Mouse (Mus musculus) naive thymus-derived CD4-positive, alpha-beta T cell, adult 2 months (primary cell): ENCODE results near the gene Foxp1.
A peak's percentile ranks its signal among the peaks of the same experiment; 100 is the strongest.

Source experiments
- DNase-seq: peaks from one replicate; pipeline ENCODE4 v3.0.0-alpha.2; 2011; ENCODE audit warnings: low read depth

Gene Foxp1

DNA sequence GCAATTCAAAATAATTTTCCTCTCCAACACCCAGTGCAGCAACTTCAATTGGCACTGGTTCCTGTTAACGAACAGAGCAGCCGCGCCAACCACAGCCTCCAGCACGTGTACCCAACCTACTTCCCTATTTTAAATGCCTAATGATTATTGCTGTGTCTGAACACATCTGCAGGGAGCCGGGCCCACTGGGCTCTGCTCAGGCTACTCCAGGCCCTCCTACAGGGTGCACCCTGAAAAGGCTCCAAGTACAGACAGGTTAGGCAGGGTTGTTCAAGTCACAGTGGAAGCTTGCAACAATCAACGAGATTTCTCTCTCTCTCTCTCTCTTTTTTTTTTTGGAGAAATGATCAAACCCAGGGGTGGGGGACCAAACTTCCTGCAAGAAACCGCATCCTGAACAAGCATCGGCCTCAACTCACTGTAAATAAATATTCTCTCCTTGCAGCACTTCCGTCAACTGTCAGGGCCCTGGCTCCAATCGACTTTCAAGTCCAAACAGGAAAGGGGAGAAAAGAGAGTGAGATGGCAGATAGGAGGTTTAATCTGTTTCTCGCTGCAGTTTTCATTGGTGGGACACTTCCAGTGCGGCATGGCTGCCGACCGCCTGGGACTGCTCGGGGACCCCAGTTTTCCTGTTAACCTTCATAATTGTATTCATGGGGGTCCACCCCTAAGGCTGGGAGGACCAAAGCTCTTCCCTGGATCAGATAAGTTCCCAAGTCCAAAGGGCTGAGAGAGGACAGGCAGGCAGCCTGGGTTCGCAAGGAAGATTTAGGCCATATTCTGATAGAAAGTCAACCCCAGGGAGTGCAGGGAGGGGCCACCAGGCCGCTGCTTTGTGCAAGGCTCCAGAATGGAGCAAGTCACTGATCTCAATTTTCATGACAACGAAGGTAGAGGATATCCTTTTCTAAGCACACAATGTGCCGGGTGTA is 133.5 kb downstream of the Foxp1 start:
- peak; percentile 86 for DNase-seq

DNA sequence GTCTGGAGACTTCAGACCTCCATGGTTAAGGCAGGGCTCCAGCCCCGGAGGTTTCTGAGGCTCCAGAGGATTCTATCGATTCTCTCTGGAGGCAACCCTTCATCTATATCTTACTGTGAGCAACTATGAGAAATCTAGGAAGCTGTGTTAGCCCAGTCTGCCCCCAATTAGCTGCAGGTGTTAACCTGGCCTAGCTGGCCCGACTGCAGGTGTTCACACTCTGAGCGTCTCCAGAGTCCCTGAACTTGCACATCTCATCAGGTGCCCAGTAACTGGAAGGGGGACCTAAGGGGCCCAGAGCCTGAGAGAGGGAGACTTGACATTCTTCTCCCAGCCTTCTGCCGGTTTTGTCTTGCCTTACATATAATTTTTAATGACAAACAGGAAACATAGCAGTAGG is 134.5 kb downstream of the Foxp1 start:
- no peak for DNase-seq

DNA sequence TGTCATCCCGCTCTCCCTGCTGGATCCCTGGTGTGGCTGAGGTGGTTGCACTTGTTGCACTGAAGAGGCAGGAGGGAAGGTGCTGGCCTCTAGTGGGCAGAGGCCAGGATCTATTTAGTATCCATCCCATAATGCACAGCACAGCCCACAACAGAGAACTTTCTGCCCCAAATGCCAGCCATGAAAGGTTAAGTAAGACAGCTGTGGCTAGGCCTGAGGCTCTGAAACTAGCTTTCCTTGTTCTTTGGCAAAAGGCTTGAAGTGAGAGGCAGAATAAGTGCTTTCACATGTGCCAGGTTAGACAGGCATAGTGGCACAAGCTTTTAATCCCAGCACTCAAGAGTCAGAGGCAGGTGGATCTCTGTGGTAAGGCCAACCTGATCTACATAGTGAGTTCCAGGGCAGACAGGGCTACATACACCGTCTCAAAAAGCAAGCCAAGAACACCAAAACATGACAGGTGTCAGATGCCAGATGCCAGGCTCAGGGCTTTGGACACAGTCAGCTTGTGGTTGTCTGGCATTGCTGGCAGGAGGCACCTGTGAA is 137.4 kb downstream of the Foxp1 start:
- peak; percentile 80 for DNase-seq

DNA sequence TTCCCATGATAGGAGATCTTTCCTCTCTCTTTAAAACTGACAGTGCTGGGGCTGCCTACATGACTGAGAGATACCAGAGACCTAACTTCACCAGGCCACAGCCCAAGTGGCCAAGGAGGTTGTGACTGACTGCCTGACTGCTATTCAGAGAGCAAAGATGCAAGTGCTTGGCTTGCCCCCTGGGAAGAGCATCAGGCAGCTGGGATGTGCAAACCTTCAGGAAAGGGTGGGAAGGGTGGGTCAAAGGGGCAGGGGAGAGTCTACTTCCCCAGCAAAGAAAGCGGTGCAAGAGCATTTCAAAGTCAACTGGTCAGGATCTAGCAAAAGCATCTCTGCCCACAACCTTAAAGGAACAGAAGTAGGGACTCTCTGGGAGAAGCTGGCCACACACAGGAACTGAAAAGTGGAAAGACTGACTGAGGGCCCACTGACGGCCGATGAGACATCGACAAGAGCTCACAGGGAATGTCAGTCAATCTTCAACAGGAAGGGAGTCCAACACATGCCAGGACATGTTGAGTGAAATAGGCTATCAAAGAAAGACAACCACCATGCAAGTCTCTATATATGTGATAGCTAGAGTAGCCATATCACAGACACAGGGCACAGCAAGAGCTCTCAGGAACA is 138.6 kb downstream of the Foxp1 start:
- no peak for DNase-seq

DNA sequence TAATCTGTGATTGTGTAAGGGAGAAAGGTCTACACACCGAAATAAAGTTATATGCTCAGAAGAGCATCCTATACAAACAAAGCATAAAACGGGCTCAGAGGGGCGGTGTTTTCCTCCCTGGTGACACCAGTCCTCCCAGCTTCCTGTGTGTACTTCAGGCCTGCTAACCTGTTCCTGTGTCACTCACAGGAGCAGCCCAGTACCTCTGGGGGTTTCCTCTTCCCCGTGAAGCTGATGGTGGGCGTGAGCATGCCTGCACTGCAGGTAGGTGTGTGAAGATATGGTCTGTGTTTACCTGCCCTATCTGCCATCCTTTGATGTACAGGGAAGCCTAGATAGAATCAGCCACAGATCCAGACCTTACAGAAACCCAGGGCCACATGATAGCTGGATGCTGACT is 142.4 kb downstream of the Foxp1 start:
- DNase-seq = peak; percentile 81

DNA sequence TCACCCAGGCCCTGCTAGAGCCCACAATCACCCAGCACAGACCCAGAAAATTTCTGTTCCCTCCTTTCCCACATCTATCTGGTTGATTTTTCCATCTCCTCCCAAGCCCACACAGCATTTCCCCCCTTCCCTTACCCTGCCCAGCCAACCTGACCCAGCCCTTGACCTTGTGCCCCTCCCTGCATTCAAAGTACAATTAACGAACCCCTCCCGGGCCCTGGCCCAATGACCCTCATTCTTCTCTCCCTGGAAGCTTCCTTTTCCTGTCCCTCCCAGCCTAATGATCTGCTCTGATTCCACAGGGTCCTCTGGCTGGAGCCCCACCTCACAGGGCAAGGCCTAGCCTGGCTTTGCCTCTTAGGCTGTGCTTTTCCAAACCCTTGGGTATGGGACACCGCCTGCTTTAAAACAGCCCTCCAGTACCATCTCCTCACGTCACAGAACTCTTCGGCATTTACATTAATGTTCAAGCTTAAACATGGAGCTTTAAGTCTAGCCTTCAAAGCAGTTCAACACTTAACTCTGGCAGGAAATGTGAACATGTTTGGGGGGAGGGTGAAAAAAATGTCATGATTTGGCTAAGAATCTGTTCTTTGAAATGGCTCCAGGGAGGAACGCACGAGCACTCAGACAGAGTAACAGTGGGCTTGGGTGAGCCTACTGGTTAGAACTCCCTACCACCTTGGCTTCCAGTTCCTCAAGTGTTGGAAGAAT is 143.4 kb downstream of the Foxp1 start:
- peak; percentile 75 for DNase-seq

DNA sequence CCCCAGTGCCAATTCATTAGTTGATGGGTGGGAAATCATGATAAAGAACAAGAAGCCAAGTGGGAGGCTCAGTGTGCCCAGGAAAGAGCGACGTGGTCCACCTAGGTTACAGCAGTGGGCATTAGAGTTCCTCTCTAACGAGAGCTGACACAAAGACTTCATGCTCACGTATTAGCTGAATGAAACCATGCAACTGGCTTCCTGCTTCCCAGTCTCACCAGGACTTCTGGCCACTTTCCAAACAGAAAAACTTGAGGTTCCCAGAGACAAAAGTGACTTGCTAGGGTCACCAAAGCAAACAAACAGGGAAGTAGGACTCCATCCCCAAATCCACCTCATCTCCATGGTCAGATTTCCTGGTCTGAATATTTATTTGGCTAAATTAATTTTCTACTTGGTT is 144.8 kb downstream of the Foxp1 start:
- no peak for DNase-seq

DNA sequence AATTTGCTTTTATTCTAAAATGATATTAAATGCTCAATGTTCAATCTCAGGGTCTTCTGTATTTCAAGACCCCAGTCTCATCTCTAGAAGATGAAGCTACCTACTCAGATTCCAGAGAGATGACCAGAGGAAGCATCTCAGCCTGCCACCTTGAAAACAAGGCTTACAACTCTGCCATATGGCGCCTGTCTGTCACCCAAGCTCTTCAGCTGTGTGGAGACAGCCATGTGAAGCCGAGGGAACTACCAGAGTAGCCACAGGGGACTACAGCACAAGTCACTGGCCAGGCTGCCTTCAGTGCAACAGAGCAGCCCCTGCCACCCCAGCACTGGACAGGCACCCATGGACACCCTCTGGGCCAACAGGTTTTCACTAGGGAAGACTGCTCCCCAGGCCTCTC is 145.4 kb downstream of the Foxp1 start:
- DNase-seq = no peak

DNA sequence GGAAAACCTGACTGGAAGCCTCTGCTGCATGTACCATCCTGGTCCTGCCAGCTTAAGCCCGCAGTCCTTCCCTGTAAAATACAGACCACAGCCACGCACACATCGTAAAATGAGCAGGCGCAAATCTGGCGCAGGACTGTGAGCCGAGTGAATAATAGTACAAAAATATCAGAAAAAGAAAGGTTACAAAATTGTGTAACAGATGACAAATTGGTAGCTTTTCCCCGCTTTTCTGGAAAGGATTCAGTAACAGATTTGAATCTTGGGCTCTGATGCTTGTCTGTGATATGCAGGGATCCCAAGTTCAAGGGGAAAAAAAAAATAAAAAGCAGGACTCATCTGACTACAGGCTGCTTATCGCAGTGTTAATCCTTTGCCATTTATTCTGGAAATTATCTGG is 145.8 kb downstream of the Foxp1 start:
- DNase-seq = no peak

DNA sequence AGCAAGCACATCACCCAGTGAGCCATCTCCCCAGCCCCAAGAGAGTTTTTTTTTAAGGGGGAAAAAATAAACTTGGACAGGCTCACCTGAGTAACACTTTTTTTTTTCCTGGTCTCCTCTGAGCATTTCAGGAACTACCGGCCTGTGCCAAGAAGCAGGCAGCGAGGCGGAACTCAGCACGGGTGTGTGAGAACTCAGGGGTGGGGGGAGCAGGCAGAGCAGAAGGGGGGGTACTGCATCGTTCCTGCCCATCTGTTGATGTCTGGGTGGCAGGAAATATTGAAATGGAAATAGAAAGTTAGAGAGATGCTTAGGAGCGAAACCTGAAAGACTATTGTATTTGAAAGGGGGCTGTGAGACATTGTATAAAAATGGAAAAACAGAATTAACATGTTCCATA is 146.7 kb downstream of the Foxp1 start:
- peak; percentile 72 for DNase-seq

DNA sequence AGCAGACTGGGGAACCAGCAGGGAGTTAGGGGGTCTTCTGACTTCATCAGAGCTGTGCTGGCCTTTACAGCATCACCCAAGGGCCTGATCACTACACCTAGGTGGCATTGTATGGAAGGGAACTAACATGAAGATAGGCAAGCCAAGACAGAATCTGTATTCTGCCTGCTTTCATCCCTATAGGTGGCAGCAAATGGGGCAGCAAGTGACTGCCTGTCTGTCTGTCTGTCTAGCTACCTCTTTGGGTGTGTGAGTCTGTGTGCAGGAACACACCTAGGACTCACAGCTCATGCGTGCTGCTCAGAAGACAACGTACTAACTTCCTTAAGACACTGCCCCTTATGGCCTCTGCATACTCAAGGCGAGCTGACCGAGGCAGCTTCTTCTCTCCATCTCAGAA is 147.1 kb downstream of the Foxp1 start:
- DNase-seq = peak; percentile 85

DNA sequence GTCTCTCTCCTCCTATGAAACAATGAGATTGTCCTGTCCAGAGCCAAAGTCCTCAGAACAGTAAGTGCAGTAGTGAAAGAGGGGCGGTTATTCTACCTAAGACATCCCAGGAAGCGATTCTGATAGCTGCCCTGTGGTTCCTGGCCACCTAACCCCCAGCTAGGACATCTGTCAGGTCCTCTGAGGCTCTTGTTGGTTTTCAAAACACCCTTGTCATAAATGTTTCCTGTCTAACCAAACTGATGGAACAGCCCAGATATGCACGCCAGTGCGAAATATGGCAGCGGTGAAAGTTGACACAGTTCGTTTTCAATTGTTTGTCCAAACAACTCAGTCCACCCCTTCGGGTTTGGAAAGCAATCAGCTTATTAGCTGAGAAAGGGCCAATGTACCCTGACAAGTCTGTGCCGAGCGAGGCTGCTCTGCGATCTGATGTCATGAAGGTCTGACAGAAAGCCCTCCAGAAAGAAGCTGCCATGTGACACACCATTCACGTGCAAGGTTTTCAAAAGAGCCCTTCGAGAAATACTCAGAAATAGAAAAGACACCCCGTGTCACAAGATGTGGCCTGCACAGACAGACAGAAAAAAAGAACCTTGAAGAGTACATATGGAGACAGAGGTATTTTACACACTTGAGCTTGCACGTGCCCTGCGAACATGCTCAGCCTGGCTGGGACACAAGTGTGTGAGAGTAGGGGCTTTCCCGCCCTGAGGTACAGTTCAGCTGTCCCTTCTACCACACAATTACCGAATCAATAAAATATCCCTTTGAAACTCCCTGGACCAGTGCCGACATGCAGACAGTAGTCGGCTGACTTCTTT is 147.9 kb downstream of the Foxp1 start:
- peak; percentile 81 for DNase-seq

DNA sequence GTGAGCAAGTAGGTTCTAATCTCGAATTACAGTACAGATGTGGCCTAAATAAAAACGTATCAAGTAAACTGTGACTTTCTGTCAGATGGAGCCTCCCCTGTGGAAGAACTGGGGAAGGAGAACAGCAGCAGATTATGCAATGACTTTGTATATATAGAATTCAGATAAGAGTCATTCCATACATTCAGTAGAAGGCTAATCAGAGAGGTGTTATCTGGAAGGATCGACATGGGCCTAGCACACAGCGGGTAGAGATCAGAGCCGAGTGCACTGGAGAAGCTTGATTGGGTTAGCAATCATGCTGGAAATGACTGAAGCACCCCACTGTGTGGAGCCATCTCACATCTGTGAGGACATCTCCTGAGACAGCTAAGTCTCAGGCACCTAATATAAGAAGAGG is 150.1 kb downstream of the Foxp1 start:
- no peak for DNase-seq

DNA sequence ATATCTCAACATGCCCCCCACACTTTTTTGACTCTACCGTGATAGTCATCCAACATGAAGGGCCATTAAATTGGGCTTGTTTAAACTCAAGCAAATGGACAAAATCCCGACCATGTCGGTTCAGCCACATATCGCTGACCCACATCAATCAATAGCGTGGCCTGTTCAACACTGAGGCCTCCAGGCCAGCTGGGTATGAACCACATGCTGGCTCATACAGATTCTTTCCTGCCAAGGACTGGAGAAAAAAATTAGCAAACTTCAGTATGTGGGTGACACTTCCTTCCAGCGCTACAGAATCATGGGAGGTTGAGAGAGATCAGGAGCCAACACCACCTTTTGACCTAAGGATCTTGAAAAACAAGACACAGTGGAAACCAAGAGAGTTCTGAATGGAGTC is 150.5 kb downstream of the Foxp1 start:
- no peak for DNase-seq

DNA sequence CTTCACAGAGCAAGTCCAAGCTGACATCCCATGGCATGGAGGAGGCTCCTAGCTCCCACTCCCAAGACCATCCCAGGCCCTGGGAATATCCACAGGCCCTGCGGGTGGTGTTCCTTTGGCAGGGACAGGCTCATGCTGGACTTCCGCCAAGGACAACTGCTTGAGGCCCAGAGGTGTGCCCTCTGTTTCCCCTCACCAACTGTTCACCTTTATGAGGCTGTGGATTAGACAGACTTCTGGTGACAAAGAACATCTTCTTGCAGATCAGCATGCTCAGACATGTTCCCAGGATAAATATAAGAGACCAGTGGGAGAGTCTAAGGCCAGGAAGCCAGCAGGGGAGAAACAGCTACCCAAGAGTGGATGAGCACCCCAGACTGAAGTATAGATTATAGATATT is 152.6 kb downstream of the Foxp1 start:
- DNase-seq = no peak

DNA sequence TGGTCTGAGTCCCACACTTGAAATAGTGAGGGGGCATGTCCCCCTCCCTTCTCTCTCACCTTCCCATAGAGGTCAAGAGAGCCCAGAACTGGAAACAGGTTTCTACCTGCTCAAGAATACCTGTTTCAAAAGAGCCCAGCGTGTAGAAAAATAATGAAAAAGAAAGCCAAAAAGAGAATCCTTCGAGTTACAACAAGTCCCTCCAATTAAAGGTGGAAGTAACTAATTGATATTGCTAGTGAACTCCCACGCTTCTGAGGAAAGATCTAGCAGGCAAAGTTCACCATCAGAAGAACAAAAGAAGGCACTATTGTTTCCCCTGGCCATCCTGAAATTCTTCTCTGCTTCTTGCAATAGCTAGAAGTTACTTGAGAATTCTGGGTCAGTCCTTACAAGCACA is 153.4 kb downstream of the Foxp1 start:
- no peak for DNase-seq

DNA sequence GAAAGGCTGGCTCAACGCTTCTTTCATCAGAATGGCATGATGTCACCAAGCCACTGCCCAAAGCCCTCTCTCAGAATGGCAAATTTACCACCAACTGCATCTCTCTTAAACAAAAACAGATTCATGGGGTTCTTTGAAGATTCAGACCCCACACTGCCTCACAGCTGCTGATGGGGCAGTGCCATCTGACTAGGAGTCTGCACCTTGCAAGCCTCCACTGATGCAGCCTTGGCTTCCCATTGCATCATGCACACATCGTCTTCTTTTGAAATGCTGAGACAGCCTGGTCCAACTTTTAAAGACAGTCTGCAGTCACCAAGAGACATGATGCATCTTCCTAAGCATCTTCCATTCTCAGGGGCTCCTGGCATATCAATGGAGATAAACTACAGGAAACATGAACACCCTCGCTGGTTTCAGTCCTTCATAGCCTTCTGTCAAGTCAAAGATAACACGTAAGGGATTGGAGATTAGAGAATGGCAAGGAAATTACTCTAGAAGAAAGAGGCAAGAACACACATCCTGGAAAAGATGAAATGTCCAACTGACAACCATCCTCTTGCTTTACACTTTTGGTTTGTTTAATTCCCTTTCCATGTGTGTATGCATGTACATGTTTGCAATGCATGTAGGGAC is 154.3 kb downstream of the Foxp1 start:
- DNase-seq = peak; percentile 26

DNA sequence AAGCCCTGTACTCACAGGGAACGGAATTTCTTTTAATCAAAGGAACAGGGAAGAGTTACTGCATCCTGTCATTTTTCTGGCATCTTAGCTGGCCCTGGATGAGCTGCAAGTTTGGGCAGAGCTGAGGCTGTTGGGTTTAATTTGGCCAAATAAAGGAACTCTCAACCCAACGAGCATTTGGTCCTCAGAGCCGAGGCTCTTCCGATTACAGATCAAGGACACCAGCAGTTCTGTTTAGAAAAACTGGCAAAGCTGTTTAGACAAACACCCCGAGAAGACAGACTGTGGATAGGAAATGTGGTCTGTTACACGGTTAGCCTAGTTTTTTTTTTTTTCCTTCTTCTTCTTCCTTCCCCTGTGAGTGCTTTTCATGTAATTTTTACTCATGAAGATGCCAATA is 158.0 kb downstream of the Foxp1 start:
- peak; percentile 62 for DNase-seq

DNA sequence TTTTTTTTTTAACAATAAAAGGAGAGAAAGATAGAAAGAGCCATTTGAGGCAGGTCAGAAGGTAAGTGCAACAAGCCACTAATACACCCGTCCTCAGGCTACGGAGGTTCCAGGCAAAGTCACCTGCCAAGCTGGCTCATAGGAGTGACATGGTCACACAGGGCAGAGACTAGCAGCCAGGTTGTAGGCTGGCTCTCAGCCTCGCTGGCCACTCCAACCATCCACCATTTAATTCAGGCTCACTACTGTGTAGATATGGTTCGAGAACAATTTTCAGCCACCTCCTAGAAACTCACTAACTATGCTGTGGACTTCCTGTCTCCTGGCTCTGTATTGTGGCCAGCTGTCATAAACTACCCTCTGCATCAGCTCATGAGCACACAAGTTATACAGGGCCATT is 161.9 kb downstream of the Foxp1 start:
- no peak for DNase-seq

DNA sequence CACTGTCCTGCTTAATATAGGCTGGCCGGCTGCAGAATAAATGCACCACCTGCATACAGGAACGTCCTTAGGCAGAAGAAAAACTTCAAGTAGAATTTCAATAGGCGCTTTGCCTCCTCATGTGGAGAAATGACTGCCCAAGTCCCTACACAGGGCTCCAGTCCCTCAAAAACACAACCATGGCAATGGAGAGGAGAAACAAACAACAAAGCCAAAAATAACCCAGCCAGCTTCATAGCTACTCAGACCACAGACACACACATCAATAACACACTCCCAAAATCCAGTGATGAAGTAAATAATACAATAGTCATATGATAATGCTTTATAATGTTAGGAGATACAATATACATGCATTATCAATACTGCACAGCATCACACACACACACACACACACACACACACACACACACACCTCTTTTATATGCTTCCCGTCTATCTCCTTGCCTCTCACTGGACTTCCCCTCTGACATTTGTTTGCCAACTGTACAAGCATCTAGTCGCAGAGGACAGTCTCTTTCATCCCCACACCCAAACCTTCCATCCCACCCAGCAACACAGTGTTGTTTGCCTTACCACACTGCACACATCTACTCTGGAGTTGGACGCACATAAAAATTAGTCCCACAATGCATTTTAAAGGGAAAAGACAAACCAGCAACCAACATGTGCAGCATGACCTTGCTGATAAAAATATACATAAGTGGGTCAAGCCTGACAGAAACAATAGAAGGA is 162.6 kb downstream of the Foxp1 start:
- no peak for DNase-seq
